Mouse (Mus musculus): ENCODE results near the gene Sptan1. TPM values are rescaled to one million over a fixed set of nuclear protein-coding genes. Genes with fewer than 3 reads are reported as not detected.
"Not testable (repeated sequence)": the region's sequence is repeated elsewhere in the genome, so short reads cannot be mapped to it uniquely, and the experiment has no call there.

Gene Sptan1
- polyA plus RNA-seq, 1 experiment = 93.4 TPM

GRCm38 (mm10) chr2:30051992-30052761, 86.8 kb downstream of the Sptan1 start:
- no peak overlapping the region for H3ac ChIP-seq (ENCODE audit: control insufficient read depth, insufficient read length, low read depth)

DNA sequence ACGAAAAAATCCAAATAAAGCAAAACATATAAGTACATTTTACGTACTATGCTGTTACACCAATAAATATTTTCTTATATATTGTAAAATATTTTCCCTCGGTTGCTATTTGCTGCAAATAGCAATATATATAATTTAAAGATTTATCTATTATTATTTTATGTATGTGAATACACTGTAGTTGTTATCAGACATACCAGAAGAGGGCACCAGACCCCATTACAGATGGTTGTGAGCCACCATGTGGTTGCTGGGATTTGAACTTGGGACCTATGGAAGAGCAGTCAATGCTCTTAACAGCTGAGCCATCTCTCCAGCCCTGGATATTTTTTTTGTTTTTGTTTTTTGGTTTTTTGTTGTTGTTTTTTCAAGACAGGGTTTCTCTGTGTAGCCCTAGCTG, 90.0 kb downstream of the Sptan1 start:
- H3K4me3 ChIP-seq (ENCODE audit: insufficient read depth, poor library complexity, severe bottlenecking); H3K79me2 ChIP-seq (ENCODE audit: control insufficient read depth, insufficient read depth); H3K79me3 ChIP-seq (ENCODE audit: low read depth); H3K36me3 ChIP-seq (ENCODE audit: control insufficient read depth, insufficient read depth); H3K27me3 ChIP-seq (ENCODE audit: control insufficient read depth, insufficient read depth, insufficient read length); H3ac ChIP-seq (ENCODE audit: control insufficient read depth, insufficient read length, low read depth): not testable (repeated sequence)

More at GRCm38 (mm10) chr2:30051992-30052761, 86.8 kb downstream of the Sptan1 start:
- H3K79me3 ChIP-seq (ENCODE audit: low read depth) = no peaks in the 10 kb centered on the region
- H3K36me3 ChIP-seq (ENCODE audit: control insufficient read depth, insufficient read depth) = no peaks in the 10 kb centered on the region
- TF ChIP-seq MYOG (IDR thresholded peaks at IDR 0.05; ENCODE audit: control insufficient read depth, extremely low read depth, insufficient read length) = no peak
- TF ChIP-seq CTCF (IDR thresholded peaks at IDR 0.05; ENCODE audit: control insufficient read depth, insufficient read depth, insufficient read length) = no peak
- no peak for TF ChIP-seq FOSL1 (IDR thresholded peaks at IDR 0.05; ENCODE audit: insufficient read depth, low read length, poor library complexity, severe bottlenecking)
- TF ChIP-seq MYOD1 (IDR thresholded peaks at IDR 0.05; ENCODE audit: control insufficient read depth, insufficient read length, low read depth) = no peak
- TF ChIP-seq CEBPB (IDR thresholded peaks at IDR 0.05; ENCODE audit: low read depth) = no peak
- no peak for TF ChIP-seq MAX (IDR thresholded peaks at IDR 0.05)
- TF ChIP-seq USF1 (IDR thresholded peaks at IDR 0.05; ENCODE audit: low read depth) = no peak
- H3K4me3 ChIP-seq (ENCODE audit: insufficient read depth, poor library complexity, severe bottlenecking) = no peak overlapping the region
- no peaks in the 10 kb centered on the region for H3K27me3 ChIP-seq (ENCODE audit: control insufficient read depth, insufficient read depth, insufficient read length)
- H3K79me2 ChIP-seq (ENCODE audit: control insufficient read depth, insufficient read depth) = peaks cover 12% of the 10 kb centered on the region

- H3K36me3 ChIP-seq (ENCODE audit: control insufficient read depth, insufficient read depth) = no peaks in the 10 kb centered on the region
- H3K79me2 ChIP-seq (ENCODE audit: control insufficient read depth, insufficient read depth) = no peaks in the 10 kb centered on the region
- TF ChIP-seq USF1 (IDR thresholded peaks at IDR 0.05; ENCODE audit: low read depth) = no peak
- TF ChIP-seq CEBPB (IDR thresholded peaks at IDR 0.05; ENCODE audit: low read depth) = no peak
- TF ChIP-seq MYOG (IDR thresholded peaks at IDR 0.05; ENCODE audit: control insufficient read depth, extremely low read depth, insufficient read length) = no peak
- no peak for TF ChIP-seq CTCF (IDR thresholded peaks at IDR 0.05; ENCODE audit: control insufficient read depth, insufficient read depth, insufficient read length)
- no peak for TF ChIP-seq FOSL1 (IDR thresholded peaks at IDR 0.05; ENCODE audit: insufficient read depth, low read length, poor library complexity, severe bottlenecking)
- no peak for TF ChIP-seq MAX (IDR thresholded peaks at IDR 0.05)
- TF ChIP-seq MYOD1 (IDR thresholded peaks at IDR 0.05; ENCODE audit: control insufficient read depth, insufficient read length, low read depth) = no peak
- no peak overlapping the region for H3K4me3 ChIP-seq (ENCODE audit: insufficient read depth, poor library complexity, severe bottlenecking)
- H3K79me3 ChIP-seq (ENCODE audit: low read depth) = no peaks in the 10 kb centered on the region
- H3K27me3 ChIP-seq (ENCODE audit: control insufficient read depth, insufficient read depth, insufficient read length) = no peaks in the 10 kb centered on the region
- no peak overlapping the region for H3ac ChIP-seq (ENCODE audit: control insufficient read depth, insufficient read length, low read depth)
These were observed 91.4 kb downstream of the Sptan1 start for GRCm38 (mm10) chr2:30056736-30057135.

GRCm38 (mm10) chr2:30057223-30057904, 92.0 kb downstream of the Sptan1 start, which contains the start of gene Set:
Gene Set, plus strand, starts transcription at chr2:30057378.
- Histone ChIP-seq H3K79me2 (ENCODE audit: control insufficient read depth, insufficient read depth) (peaks cover 6% of the 10 kb centered on the region), H3ac (ENCODE audit: control insufficient read depth, insufficient read length, low read depth) (no peak within 1 kb of the TSS), H3K27me3 (ENCODE audit: control insufficient read depth, insufficient read depth, insufficient read length) (no peaks in the 10 kb centered on the region), H3K79me3 (ENCODE audit: low read depth) (peaks cover 2% of the 10 kb centered on the region), H3K36me3 (ENCODE audit: control insufficient read depth, insufficient read depth) (no peaks in the 10 kb centered on the region), H3K4me3 (ENCODE audit: insufficient read depth, poor library complexity, severe bottlenecking) (no peak within 1 kb of the TSS)
- TF ChIP-seq MYOD1 (IDR thresholded peaks at IDR 0.05; ENCODE audit: control insufficient read depth, insufficient read length, low read depth) = no peak
- no peak for TF ChIP-seq MYOG (IDR thresholded peaks at IDR 0.05; ENCODE audit: control insufficient read depth, extremely low read depth, insufficient read length)
- TF ChIP-seq USF1 (IDR thresholded peaks at IDR 0.05; ENCODE audit: low read depth) = no peak

GRCm38 (mm10) chr2:30058418-30058817, 93.1 kb downstream of the Sptan1 start:
- H3K79me3 ChIP-seq (ENCODE audit: low read depth) = peaks cover 12% of the 10 kb centered on the region
- no peaks in the 10 kb centered on the region for H3K36me3 ChIP-seq (ENCODE audit: control insufficient read depth, insufficient read depth)
- H3ac ChIP-seq (ENCODE audit: control insufficient read depth, insufficient read length, low read depth) = no peak overlapping the region
- no peak overlapping the region for H3K4me3 ChIP-seq (ENCODE audit: insufficient read depth, poor library complexity, severe bottlenecking)
- peaks cover 16% of the 10 kb centered on the region for H3K79me2 ChIP-seq (ENCODE audit: control insufficient read depth, insufficient read depth)
- TF ChIP-seq USF1 (IDR thresholded peaks at IDR 0.05; ENCODE audit: low read depth) (no peak), CTCF (IDR thresholded peaks at IDR 0.05; ENCODE audit: control insufficient read depth, insufficient read depth, insufficient read length) (no peak), MAX (IDR thresholded peaks at IDR 0.05) (no peak), FOSL1 (IDR thresholded peaks at IDR 0.05; ENCODE audit: insufficient read depth, low read length, poor library complexity, severe bottlenecking) (no peak), MYOD1 (IDR thresholded peaks at IDR 0.05; ENCODE audit: control insufficient read depth, insufficient read length, low read depth) (no peak), MYOG (IDR thresholded peaks at IDR 0.05; ENCODE audit: control insufficient read depth, extremely low read depth, insufficient read length) (no peak), CEBPB (IDR thresholded peaks at IDR 0.05; ENCODE audit: low read depth) (no peak)
- no peaks in the 10 kb centered on the region for H3K27me3 ChIP-seq (ENCODE audit: control insufficient read depth, insufficient read depth, insufficient read length)
